Mouse (Mus musculus) monocyte, adult 59 days (primary cell): ENCODE measurements around the gene Gm5726. TPM values are rescaled to one million over a fixed set of nuclear protein-coding genes. Genes with fewer than 3 reads are reported as not detected.

Source experiments
- total RNA-seq, 2 experiments: library from RNA; stranded (reverse); gene quantifications; one replicate each; pipeline ENCODE4 v1.2.4; 2023

The Gm5726 gene
- total RNA-seq, result not detected

GRCm38 (mm10) chr7:20545657-20546056 lies at the start of gene Gm5726:
TSS of gene Gm5726 (minus strand) at chr7:20545757.

GRCm38 (mm10) chr7:20576141-20576540 lies 30.6 kb upstream of the Gm5726 start, which contains the start of gene Gm4141:
TSS of gene Gm4141 (minus strand) at chr7:20576241.

GRCm38 (mm10) chr7:20533537-20533936 lies 12.0 kb downstream of the Gm5726 start, which contains the start of gene Vmn1r104:
TSS of gene Vmn1r104 (plus strand) at chr7:20533837.

GRCm38 (mm10) chr7:20510434-20510833 lies 35.1 kb downstream of the Gm5726 start, which contains the start of gene Vmn1r103:
TSS of gene Vmn1r103 (minus strand) at chr7:20510534.

Other genes starting within 250 kb of the Gm5726 start
- gene Gm4133, start 211.7 kb downstream of the Gm5726 start, total RNA-seq, result not detected
- gene Gm5728, start 170.3 kb downstream of the Gm5726 start, total RNA-seq, result not detected
- gene Vmn1r100, start 127.8 kb downstream of the Gm5726 start, total RNA-seq, result not detected
- gene Vmn1r101, start 103.2 kb downstream of the Gm5726 start, total RNA-seq, result not detected
- not detected for gene Gm10670, start 70.8 kb downstream of the Gm5726 start, total RNA-seq
- gene Vmn1r103, start 35.2 kb downstream of the Gm5726 start, total RNA-seq, result not detected
- gene Vmn1r104, start 11.9 kb downstream of the Gm5726 start, total RNA-seq, result not detected
- gene Gm4141, start 30.5 kb upstream of the Gm5726 start, total RNA-seq, result not detected
- not detected for gene Gm4513, start 53.3 kb upstream of the Gm5726 start, total RNA-seq
- not detected for gene Vmn1r107, start 123.2 kb upstream of the Gm5726 start, total RNA-seq
- gene Vmn1r111, start 157.5 kb upstream of the Gm5726 start, total RNA-seq, result not detected
- not detected for gene Gm10668, start 184.9 kb upstream of the Gm5726 start, total RNA-seq
- not detected for gene Vmn1r112, start 225.4 kb upstream of the Gm5726 start, total RNA-seq
- not detected for gene Vmn1r113, start 241.5 kb upstream of the Gm5726 start, total RNA-seq